Mouse (Mus musculus) lung, embryonic 16.5 days (tissue): ENCODE data around the gene Uts2b. TPM values are rescaled to one million over a fixed set of nuclear protein-coding genes. Genes with fewer than 3 reads are reported as not detected.

ENCODE experiments used
- ATAC-seq: fragments of 200-750 bp; cut with Nextera tagmentation; 2 replicates; pipeline ENCODE4 v1.8.0; 2017; ENCODE audit warnings: low read depth, mild to moderate bottlenecking, moderate library complexity
- H3K27ac ChIP-seq: fragments of 300-500 bp; sonication (generic); 2 replicates; pipeline ENCODE4 v1.5.1; 2014; ENCODE audit warnings: mild to moderate bottlenecking, control low read depth, low read length
- H3K27me3 ChIP-seq: fragments of 300-500 bp; sonication (generic); 2 replicates; pipeline ENCODE4 v1.6.1; 2014; ENCODE audit warnings: low read depth, low read length, mixed read lengths; ENCODE audit not compliant: control insufficient read depth, insufficient read depth
- H3K36me3 ChIP-seq: fragments of 300-500 bp; sonication (generic); 2 replicates; pipeline ENCODE4 v1.6.1; 2014; ENCODE audit warnings: low read length; ENCODE audit not compliant: control insufficient read depth, insufficient read depth
- H3K4me1 ChIP-seq: fragments of 300-500 bp; sonication (generic); replicated peaks from 2 replicates; pipeline ENCODE4 v1.6.1; 2014; ENCODE audit warnings: low read length, mixed read lengths; ENCODE audit not compliant: control insufficient read depth, insufficient read depth
- H3K4me2 ChIP-seq: fragments of 300-500 bp; sonication (generic); 2 replicates; pipeline ENCODE4 v1.6.1; 2014; ENCODE audit warnings: low read depth, low read length, control low read depth
- H3K4me3 ChIP-seq: fragments of 300-500 bp; sonication (generic); 2 replicates; pipeline ENCODE4 v1.5.1; 2014; ENCODE audit warnings: mild to moderate bottlenecking, low read length, control low read depth
- H3K9ac ChIP-seq: fragments of 300-500 bp; sonication (generic); 2 replicates; pipeline ENCODE4 v1.6.1; 2014; ENCODE audit warnings: low read length, control low read depth
- H3K9me3 ChIP-seq: fragments of 300-500 bp; sonication (generic); 2 replicates; pipeline ENCODE4 v1.6.1; 2016; ENCODE audit warnings: low read length; ENCODE audit not compliant: control insufficient read depth
- WGBS: fragments of 180-500 bp; shearing (Covaris S2); extraction: QIAGEN DNeasy Blood & Tissue Kit; methylation state at CpG from one replicate; pipeline ENCODE4 v1.1.7; 2014; 5-methylcytosine and 5-hydroxymethylcytosine counted together
- polyA plus RNA-seq: library from polyadenylated mRNA; unstranded; fragments of >200 nt; fragmentation: Nextera tagmentation; extraction: Ambion mirVana; gene quantifications from 2 replicates; pipeline ENCODE4 v1.2.1, GENCODE M21; 2015

The Uts2b gene
- polyA plus RNA-seq, 1 experiment from 2014 or later = 0.25 TPM

DNA sequence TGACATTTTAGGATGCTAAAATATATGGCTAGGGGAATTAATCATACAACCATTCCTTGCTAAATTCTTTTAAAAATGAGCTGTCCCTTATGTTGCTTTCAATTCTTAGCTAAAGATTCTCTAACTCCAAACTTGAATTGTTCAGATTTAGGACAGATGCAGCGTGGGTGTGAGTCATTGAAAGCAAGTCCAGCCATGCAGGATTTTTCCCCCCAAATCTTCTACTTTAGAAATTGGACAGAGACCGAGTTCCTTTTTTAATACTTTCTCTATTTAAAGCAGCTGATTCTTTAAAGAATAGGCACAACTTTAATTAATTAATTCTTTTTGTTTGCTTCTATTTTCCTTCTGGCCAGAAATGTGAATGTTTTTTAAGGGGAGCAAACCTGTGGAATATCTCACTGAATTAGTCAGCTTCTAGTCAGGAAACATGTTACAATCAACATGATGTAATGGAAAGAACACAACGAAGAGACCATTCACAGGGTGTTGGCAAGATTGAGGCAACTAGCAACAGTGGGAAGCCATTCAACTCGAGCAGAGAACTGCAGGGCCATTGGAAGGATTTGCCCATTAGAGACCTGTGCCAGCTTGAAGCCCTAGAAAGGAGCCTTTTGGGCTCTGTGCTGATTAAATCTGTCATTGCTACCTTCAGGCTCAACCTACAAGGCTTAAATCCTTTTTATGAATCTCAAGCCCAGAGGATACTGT is 15.0 kb upstream of the Uts2b start:
- H3K27ac ChIP-seq = no peak overlapping the region
- H3K4me2 ChIP-seq = no peak overlapping the region
- no peaks in the 10 kb centered on the region for H3K9me3 ChIP-seq
- H3K4me1 ChIP-seq = peaks cover 7% of the 10 kb centered on the region
- H3K4me3 ChIP-seq = no peak overlapping the region
- H3K27me3 ChIP-seq = no peaks in the 10 kb centered on the region
- 66% methylated on average over 4 of the region's 4 CpGs for WGBS
- no peak for ATAC-seq
- H3K9ac ChIP-seq = no peak overlapping the region
- H3K36me3 ChIP-seq = no peaks in the 10 kb centered on the region

DNA sequence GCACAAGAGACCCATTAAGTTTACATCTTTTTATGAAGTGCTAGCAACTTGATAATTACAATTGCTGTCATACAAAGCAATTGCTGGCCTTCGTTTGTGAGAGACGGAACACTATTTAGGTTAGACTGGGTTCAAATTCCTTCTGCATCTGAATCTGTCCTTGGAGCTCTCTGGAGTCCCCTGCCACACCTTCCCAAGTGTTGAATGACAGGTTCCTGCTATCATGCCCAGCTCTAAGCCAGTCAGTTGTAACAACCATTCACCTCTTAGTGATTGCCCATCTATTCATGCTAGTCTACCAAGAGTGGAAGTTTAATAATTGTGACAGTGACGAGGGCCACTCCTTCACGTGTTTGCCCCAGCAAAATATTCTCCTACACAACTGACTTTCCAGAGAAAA is 12.2 kb upstream of the Uts2b start:
- Histone ChIP-seq H3K27ac (no peak overlapping the region), H3K4me1 (no peaks in the 10 kb centered on the region), H3K4me2 (no peak overlapping the region), H3K4me3 (no peak overlapping the region), H3K9ac (no peak overlapping the region), H3K36me3 (no peaks in the 10 kb centered on the region), H3K27me3 (no peaks in the 10 kb centered on the region), H3K9me3 (no peaks in the 10 kb centered on the region)
- no peak for ATAC-seq
- 67% methylated on average over 4 of the region's 4 CpGs for WGBS

DNA sequence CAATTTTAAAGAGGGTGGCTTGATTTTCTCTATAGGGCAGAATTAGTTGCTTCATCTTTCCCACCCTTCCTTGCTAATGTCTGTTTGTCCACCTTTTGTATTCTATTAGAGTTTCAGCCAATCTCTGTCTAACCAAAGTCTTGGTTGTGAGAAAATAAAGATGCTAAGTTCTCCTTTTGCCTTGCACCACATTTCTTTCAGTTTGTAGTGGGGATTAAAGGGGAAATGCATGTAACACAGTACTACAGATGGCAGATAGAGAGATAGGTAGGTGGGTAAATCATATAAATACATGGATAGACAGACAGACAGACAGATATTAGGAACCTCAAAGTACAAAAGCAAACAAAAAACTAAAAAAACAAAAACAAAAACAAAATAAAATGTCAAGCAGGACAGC is 6.5 kb upstream of the Uts2b start:
- Histone ChIP-seq H3K4me2 (no peak overlapping the region), H3K9me3 (no peaks in the 10 kb centered on the region), H3K27me3 (no peaks in the 10 kb centered on the region), H3K9ac (no peak overlapping the region), H3K4me1 (no peaks in the 10 kb centered on the region), H3K4me3 (no peak overlapping the region), H3K27ac (no peak overlapping the region), H3K36me3 (no peaks in the 10 kb centered on the region)
- ATAC-seq = no peak

DNA sequence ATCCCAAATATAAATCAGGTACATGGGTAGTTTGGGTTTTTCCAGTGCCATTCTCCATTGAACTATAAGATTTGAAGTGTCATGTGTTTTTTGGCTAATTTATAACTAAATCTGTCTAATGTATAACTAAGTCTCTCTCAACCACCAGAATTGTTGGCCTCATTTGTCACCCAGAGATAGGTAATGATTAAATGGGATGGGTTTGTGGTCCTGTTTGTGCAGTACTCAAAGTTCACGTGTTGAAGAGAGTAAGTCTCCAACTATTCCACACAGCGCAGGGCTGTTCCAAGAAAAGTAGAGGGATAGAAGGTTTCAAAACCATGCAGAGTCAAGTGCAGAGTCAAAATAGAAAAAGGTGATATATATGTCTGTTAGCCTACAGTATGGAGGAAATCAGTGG is 5.3 kb upstream of the Uts2b start:
- WGBS = 65% methylated on average over 2 of the region's 2 CpGs
- H3K36me3 ChIP-seq = no peaks in the 10 kb centered on the region
- no peaks in the 10 kb centered on the region for H3K4me1 ChIP-seq
- H3K27me3 ChIP-seq = no peaks in the 10 kb centered on the region
- no peak overlapping the region for H3K4me3 ChIP-seq
- H3K9me3 ChIP-seq = no peaks in the 10 kb centered on the region
- H3K9ac ChIP-seq = no peak overlapping the region
- H3K27ac ChIP-seq = no peak overlapping the region
- no peak overlapping the region for H3K4me2 ChIP-seq
- ATAC-seq = no peak

DNA sequence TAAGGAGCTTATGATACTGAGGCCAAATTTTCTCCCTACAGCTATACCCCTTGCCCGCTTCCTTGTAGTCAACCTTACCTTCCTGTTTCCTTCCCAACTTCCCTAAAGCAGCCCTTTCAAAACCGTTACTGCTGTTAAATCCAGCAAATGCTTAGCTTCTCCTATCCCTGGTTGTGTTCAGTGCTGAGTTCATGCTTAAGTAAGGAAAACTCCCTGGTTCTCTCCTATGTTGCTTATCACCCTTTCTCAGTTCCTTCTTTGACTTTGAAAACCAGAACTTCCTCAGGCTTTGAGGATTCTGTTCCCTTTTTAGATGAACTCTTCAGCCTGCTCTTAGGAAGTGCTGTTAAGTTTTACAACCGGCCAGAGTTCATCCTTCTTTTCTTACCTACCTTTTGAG is 4.1 kb upstream of the Uts2b start:
- Histone ChIP-seq H3K4me2 (no peak overlapping the region), H3K9me3 (no peaks in the 10 kb centered on the region), H3K36me3 (no peaks in the 10 kb centered on the region), H3K27me3 (no peaks in the 10 kb centered on the region), H3K4me1 (no peaks in the 10 kb centered on the region), H3K27ac (no peak overlapping the region), H3K9ac (no peak overlapping the region), H3K4me3 (no peak overlapping the region)
- 62% methylated on average over 3 of the region's 3 CpGs for WGBS
- no peak for ATAC-seq

DNA sequence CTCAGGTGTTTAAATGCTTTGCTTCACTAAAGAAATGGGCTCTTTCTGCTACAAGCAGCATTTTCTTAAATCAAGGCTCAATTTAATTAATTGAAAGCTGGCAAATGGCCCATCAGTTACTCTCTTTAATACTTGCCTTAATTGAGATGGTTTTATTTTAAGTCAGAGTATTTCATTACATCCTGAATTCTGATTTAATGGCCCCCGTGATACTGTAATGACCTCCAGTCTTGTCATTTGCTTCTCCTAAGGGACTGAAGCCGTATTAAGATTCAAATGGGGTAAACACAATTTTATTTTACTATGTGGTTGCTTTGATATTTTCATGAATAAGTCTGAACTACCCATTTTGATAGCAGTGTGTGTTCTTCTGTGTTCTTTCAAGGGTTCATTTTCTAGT is 661 bp upstream of the Uts2b start:
- Histone ChIP-seq H3K27me3 (no peaks in the 10 kb centered on the region), H3K4me3 (no peak overlapping the region), H3K36me3 (no peaks in the 10 kb centered on the region), H3K4me1 (no peaks in the 10 kb centered on the region), H3K9ac (no peak overlapping the region), H3K9me3 (no peaks in the 10 kb centered on the region), H3K4me2 (no peak overlapping the region), H3K27ac (no peak overlapping the region)
- 85% methylated on average over 2 of the region's 2 CpGs for WGBS
- no peak for ATAC-seq

DNA sequence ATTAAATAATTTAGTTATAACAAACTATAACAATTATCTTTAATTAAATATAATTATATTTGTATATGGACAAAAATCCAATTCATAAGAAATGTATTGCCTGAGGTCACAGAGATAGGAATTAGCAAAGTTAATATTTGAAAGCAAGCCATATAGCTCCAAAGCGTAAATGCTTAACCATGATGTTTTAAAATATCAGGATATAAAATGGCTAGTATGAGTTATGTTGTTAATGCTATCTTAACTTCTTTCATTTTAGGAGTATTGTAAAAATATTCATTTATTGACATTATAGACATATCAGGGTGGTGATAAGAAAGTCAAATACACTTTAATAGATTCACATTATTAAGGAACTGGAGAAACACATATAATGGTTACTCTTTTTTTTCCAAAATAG is 10.0 kb downstream of the Uts2b start:
- Histone ChIP-seq H3K4me2 (no peak overlapping the region), H3K27ac (no peak overlapping the region), H3K9ac (no peak overlapping the region), H3K9me3 (no peaks in the 10 kb centered on the region), H3K4me3 (no peak overlapping the region), H3K36me3 (no peaks in the 10 kb centered on the region), H3K27me3 (no peaks in the 10 kb centered on the region), H3K4me1 (no peaks in the 10 kb centered on the region)
- ATAC-seq = no peak
- WGBS = 81% methylated on average over 1 of the region's 1 CpGs

DNA sequence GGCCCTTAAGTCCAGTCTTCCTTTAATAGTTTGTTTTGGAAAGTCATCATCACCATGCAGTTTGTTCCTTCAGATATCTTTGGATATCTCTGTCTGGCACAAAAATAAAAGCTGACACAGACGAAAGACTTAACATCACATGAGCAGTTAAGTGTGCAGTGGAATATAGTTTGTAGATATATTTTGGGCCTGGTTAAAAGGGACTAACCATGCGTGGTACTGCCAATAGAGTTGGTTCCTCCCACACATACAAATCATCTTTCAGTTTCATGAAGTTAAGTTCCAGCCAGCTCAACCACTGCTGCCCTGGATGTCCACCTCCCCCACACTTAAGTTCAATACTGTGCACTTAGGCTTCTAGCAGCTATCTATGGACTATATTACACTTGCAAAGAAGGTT is 15.6 kb downstream of the Uts2b start:
- H3K9me3 ChIP-seq = no peaks in the 10 kb centered on the region
- no peak for ATAC-seq
- H3K36me3 ChIP-seq = no peaks in the 10 kb centered on the region
- no peak overlapping the region for H3K27ac ChIP-seq
- H3K9ac ChIP-seq = no peak overlapping the region
- H3K4me2 ChIP-seq = no peak overlapping the region
- H3K4me3 ChIP-seq = no peak overlapping the region
- 66% methylated on average over 2 of the region's 2 CpGs for WGBS
- no peaks in the 10 kb centered on the region for H3K4me1 ChIP-seq
- H3K27me3 ChIP-seq = no peaks in the 10 kb centered on the region

DNA sequence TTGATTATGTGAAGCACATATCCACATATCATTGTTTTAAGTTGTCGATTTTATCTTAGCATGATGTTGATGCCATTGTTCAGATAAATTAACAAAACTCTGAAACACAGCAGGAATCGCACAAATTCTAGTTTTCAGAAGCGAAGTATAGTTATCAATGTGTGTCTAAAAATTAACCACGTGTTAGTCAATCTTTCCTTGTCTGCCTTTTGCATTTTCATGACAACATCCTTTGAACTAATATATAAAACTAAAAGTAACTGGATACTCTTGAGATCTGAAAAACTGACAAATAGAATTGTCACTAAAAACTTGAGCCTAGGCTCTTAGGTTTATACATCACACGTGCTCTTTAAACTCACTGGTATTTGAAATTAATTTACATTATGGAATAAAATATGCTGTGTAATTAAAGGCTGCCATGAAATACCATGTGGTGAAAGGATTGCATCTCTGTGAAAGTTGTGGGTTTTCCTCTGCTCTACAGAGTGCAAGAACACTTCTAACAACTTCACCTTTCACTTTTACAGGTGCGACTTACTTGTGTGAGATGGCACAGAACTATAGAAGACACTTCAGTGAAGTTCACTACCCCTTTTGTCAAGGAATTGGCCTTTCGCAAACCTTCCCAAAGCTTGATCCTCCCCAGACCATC is 20.0 kb downstream of the Uts2b start:
- H3K9ac ChIP-seq = no peak overlapping the region
- H3K36me3 ChIP-seq = no peaks in the 10 kb centered on the region
- H3K27ac ChIP-seq = no peak overlapping the region
- H3K4me1 ChIP-seq = no peaks in the 10 kb centered on the region
- no peaks in the 10 kb centered on the region for H3K9me3 ChIP-seq
- H3K27me3 ChIP-seq = no peaks in the 10 kb centered on the region
- 82% methylated on average over 7 of the region's 7 CpGs for WGBS
- no peak for ATAC-seq
- H3K4me3 ChIP-seq = no peak overlapping the region
- H3K4me2 ChIP-seq = no peak overlapping the region
